Mouse (Mus musculus): ENCODE data around the gene Ttc38.

- TF ChIP-seq CTCF (IDR thresholded peaks at IDR 0.05; ENCODE audit: borderline replicate concordance, control insufficient read depth, extremely low read depth, insufficient read depth, low read length, poor library complexity) (peak; percentile 64; the same call in 1 of the 2 replicates), POLR2A (IDR thresholded peaks at IDR 0.05; ENCODE audit: control insufficient read depth, extremely low read depth, insufficient read depth, low read length, poor library complexity) (no peak)
Observed at GRCm38 (mm10) chr15:85840983-85841382, 8.9 kb downstream of the Ttc38 start.
